Mouse (Mus musculus): Measurements from ENCODE around the gene Slc39a11. TPM values are rescaled to one million over a fixed set of nuclear protein-coding genes. Genes with fewer than 3 reads are reported as not detected.
A peak's percentile ranks its signal among the peaks of the same experiment; 100 is the strongest.

Slc39a11 gene
- total RNA-seq, 2 experiments from 2014 or later = 12.4 to 13.3 TPM

- intact Hi-C loops (cut with DNase I) = no loop called here
- no peak for TF ChIP-seq CTCF (IDR thresholded peaks at IDR 0.05)
Measured at GRCm38 (mm10) chr11:113487603-113488335, 162.1 kb downstream of the Slc39a11 start.

GRCm38 (mm10) chr11:113484037-113484436 lies 165.8 kb downstream of the Slc39a11 start:
- H3K27ac ChIP-seq = no peak overlapping the region
- DNase-seq (ENCODE audit: extremely low spot score in 1 of 2, low spot score in 2 of 2) = no peak
- peak; percentile 11 for TF ChIP-seq CTCF (IDR thresholded peaks at IDR 0.05)
- intact Hi-C loops (cut with DNase I) = no loop called here
- no peak overlapping the region for H3K4me3 ChIP-seq

More at GRCm38 (mm10) chr11:113487603-113488335, 162.1 kb downstream of the Slc39a11 start:
- no peak for DNase-seq (ENCODE audit: extremely low spot score in 1 of 2, low spot score in 2 of 2)
- Histone ChIP-seq H3K4me3 (no peak overlapping the region), H3K27ac (no peak overlapping the region)

- Histone ChIP-seq H3K27ac (no peak overlapping the region), H3K4me3 (no peak overlapping the region)
- no peak for TF ChIP-seq CTCF (IDR thresholded peaks at IDR 0.05)
- intact Hi-C loops (cut with DNase I) = no loop called here
- no peak for DNase-seq (ENCODE audit: extremely low spot score in 1 of 2, low spot score in 2 of 2)
Measured at GRCm38 (mm10) chr11:113477550-113477949, 172.3 kb downstream of the Slc39a11 start.

GRCm38 (mm10) chr11:113476720-113477119 lies 173.2 kb downstream of the Slc39a11 start:
- no peak for TF ChIP-seq CTCF (IDR thresholded peaks at IDR 0.05)
- no peak overlapping the region for H3K27ac ChIP-seq
- intact Hi-C loops (cut with DNase I) = no loop called here
- no peak for DNase-seq (ENCODE audit: extremely low spot score in 1 of 2, low spot score in 2 of 2)
- no peak overlapping the region for H3K4me3 ChIP-seq

- TF ChIP-seq CTCF (IDR thresholded peaks at IDR 0.05) = no peak
- H3K4me3 ChIP-seq = no peak overlapping the region
- DNase-seq (ENCODE audit: extremely low spot score in 1 of 2, low spot score in 2 of 2) = no peak
- no peak overlapping the region for H3K27ac ChIP-seq
- intact Hi-C loops (cut with DNase I) = no loop called here
Measured at GRCm38 (mm10) chr11:113475491-113475890, 174.4 kb downstream of the Slc39a11 start.

- H3K4me3 ChIP-seq = no peak overlapping the region
- DNase-seq (ENCODE audit: extremely low spot score in 1 of 2, low spot score in 2 of 2) = no peak
- intact Hi-C loops (cut with DNase I) = no loop called here
- no peak for TF ChIP-seq CTCF (IDR thresholded peaks at IDR 0.05)
- no peak overlapping the region for H3K27ac ChIP-seq
Measured at GRCm38 (mm10) chr11:113473998-113474534, 175.8 kb downstream of the Slc39a11 start.

GRCm38 (mm10) chr11:113471936-113472335 lies 177.9 kb downstream of the Slc39a11 start:
- no peak for TF ChIP-seq CTCF (IDR thresholded peaks at IDR 0.05)
- Histone ChIP-seq H3K27ac (no peak overlapping the region), H3K4me3 (no peak overlapping the region)
- intact Hi-C loops (cut with DNase I) = no loop called here
- no peak for DNase-seq (ENCODE audit: extremely low spot score in 1 of 2, low spot score in 2 of 2)

- peak in 1 of 2 experiments; percentile 32 for DNase-seq (ENCODE audit: extremely low spot score in 1 of 2, low spot score in 2 of 2)
- no peak overlapping the region for H3K27ac ChIP-seq
- H3K4me3 ChIP-seq = no peak overlapping the region
- no peak for TF ChIP-seq CTCF (IDR thresholded peaks at IDR 0.05)
- intact Hi-C loops (cut with DNase I) = no loop called here
Measured at GRCm38 (mm10) chr11:113469919-113470785, 179.7 kb downstream of the Slc39a11 start.

GRCm38 (mm10) chr11:113468016-113468415 lies 181.9 kb downstream of the Slc39a11 start:
- no peak for DNase-seq (ENCODE audit: extremely low spot score in 1 of 2, low spot score in 2 of 2)
- H3K4me3 ChIP-seq = no peak overlapping the region
- intact Hi-C loops (cut with DNase I) = no loop called here
- no peak overlapping the region for H3K27ac ChIP-seq
- no peak for TF ChIP-seq CTCF (IDR thresholded peaks at IDR 0.05)

GRCm38 (mm10) chr11:113467313-113467811 lies 182.5 kb downstream of the Slc39a11 start:
- TF ChIP-seq CTCF (IDR thresholded peaks at IDR 0.05) = no peak
- no peak overlapping the region for H3K4me3 ChIP-seq
- intact Hi-C loops (cut with DNase I) = no loop called here
- H3K27ac ChIP-seq = no peak overlapping the region
- DNase-seq (ENCODE audit: extremely low spot score in 1 of 2, low spot score in 2 of 2) = no peak

GRCm38 (mm10) chr11:113460118-113460517 lies 189.8 kb downstream of the Slc39a11 start:
- no peak overlapping the region for H3K4me3 ChIP-seq
- no peak for TF ChIP-seq CTCF (IDR thresholded peaks at IDR 0.05)
- DNase-seq (ENCODE audit: extremely low spot score in 1 of 2, low spot score in 2 of 2) = no peak
- H3K27ac ChIP-seq = no peak overlapping the region
- intact Hi-C loops (cut with DNase I) = no loop called here
